Mouse (Mus musculus): ENCODE measurements at regions not wholly inside any gene's neighbourhood (a gene's known extent, or its start where the extent isn't known, plus 50 kb on each side); places are given as distances from the start of the nearest gene placed in this dataset.

DNA sequence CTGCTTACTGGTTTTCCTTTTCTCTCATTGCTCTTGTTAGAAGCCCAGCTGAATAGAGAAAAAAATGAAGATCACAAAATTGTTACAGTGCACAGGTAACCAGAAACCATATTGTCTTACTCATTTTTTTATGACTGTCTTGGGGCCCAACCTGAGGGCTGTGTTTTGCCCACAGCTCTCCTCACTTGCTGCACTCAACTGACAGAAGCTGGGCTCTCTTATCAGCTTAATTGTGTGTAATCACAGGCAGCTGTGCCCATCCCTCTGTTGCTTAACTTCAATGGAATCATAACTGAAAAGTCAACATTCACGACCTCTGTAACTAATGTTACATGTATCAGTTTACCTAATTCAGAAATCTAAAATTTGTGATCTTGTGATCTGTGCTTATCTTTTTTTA lies 95.1 kb upstream of the Ankrd50 start:
- DNase-seq (ENCODE audit: low spot score): no peak

DNA sequence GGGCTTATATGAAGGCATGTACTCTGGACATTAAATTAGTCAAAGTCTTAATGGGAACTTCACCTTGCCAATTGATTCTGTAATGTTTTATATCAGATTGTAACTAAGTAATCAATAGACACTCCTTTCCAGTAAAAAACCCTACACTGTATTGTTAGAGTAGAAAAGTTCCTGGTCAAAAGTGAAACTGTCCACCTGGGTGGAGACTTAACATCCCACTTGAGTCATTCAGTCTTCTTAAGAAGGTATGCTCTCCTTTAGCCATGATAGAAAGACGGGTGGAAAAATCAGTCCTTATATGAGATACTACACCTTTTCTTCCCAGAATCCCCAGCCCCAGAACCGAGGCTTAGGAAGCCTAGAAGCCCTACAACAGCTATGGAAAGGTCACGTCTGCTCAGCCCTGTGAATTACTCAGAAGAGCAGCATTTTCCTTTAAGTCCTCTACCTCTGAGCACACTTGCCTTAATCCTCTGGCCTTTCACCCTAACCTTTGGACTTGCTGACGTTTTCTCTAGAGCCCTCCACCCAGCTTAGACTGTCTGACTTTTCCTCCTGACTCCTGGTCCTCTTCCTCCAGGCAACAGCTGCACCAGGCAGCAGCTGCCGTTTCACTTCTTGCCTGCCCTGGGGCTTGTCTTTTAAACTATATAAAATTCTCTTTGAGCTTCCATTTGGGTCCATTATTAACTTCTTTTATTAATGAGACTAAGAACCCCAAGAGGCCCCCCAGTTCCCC lies 93.4 kb upstream of the Ankrd50 start:
- no peak for DNase-seq (ENCODE audit: low spot score)

GRCm38 (mm10) chr3:38573594-38573993 lies 89.0 kb upstream of the Ankrd50 start:
- no peak for DNase-seq (ENCODE audit: low spot score)

- no peak for DNase-seq (ENCODE audit: low spot score)
Observed at GRCm38 (mm10) chr3:38572159-38572558, 87.5 kb upstream of the Ankrd50 start.

- DNase-seq (ENCODE audit: low spot score): no peak
Observed at GRCm38 (mm10) chr3:38571224-38571623, 86.6 kb upstream of the Ankrd50 start.

- DNase-seq (ENCODE audit: low spot score): no peak
Observed at GRCm38 (mm10) chr3:38569001-38569400, 84.4 kb upstream of the Ankrd50 start.

DNA sequence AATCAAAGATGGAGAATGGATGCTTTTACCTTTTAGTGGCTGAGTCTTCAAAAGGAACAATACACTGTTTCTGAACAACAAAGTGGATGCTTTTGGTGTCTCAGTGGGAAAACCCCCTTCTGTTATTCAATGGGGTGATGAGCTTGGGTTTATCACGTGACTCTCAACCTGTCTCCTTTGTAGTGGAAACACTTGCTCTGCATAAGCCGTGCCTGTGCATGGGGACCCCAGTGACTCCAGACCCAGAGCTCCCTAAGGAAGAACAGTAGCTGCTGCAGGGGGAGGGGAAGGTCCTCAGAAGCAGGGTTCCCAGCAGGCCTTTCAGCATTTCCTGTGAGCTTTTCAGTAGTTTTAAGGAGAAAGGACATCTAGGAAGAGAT lies 83.9 kb upstream of the Ankrd50 start:
- DNase-seq (ENCODE audit: low spot score): no peak

DNA sequence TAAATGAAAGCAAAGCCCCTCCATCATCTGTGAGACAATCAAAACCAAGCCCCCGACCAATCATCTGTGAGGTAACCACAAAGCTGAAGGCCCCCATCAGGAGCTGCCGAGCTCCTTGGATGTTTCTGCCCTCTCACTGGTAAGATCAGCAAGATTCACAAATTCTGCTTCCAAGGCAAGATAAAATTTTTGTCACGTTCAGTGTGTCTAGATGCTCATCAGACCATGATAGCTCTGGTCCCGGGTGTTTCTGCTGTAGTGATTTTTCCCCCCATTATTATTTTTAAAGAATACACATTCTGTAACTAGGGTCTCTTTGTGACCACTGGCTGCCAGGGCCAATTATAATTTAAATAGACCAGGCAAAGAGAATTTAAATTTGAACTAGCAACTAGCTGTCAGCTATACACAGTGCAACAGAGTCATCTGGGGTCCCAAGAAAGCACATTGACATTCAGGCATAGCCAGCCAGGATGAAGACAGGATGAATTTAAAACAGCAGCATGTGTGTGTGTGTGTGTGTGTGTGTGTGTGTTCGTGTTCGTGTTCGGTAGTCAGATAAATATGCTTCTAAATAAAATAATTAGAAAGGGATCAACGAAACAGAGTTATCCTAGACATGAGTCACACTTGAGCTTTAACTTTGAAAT lies 83.4 kb upstream of the Ankrd50 start:
- no peak for DNase-seq (ENCODE audit: low spot score)

DNA sequence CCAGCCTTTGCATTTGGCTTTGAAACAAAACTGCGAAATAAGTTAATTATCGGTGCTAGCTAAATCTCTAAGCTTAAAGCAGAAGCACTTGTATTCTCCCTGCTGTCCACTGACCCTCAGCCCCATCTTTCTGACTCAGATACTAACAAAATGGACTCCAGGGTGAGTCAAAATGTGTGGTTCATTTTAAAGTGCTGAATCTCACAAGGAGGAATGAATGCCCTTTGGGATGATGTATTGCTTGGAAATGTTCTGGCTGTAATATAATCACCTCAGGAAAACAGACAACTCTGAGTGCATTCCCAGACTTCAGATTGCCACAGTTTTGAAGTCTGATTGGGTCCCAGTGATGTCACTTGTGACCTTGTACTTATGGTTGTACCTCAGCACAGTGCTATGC lies 81.9 kb upstream of the Ankrd50 start:
- no peak for DNase-seq (ENCODE audit: low spot score)

GRCm38 (mm10) chr3:38564844-38565243 lies 80.2 kb upstream of the Ankrd50 start:
- no peak for DNase-seq (ENCODE audit: low spot score)

DNA sequence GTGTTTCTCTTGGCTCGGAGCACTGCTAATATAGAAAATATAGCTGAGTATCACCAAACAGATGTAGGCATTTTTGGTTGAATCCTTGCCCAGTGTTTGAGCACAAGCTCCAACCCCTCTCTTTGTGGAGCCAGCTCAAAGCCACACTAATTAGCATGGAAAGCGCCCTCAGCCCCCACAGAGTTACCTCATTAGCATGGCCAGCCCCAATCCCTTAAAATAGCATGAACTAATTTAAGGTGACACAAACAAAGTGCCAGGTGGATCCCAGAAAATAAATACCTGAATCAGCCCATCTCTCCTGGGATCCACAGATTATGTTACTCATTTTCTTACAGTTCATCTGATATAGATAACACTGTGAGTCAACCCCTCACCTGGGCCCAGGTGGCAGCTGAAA lies 79.7 kb upstream of the Ankrd50 start:
- DNase-seq (ENCODE audit: low spot score): no peak

GRCm38 (mm10) chr3:38561186-38561585 lies 76.5 kb upstream of the Ankrd50 start:
- DNase-seq (ENCODE audit: low spot score): no peak

DNA sequence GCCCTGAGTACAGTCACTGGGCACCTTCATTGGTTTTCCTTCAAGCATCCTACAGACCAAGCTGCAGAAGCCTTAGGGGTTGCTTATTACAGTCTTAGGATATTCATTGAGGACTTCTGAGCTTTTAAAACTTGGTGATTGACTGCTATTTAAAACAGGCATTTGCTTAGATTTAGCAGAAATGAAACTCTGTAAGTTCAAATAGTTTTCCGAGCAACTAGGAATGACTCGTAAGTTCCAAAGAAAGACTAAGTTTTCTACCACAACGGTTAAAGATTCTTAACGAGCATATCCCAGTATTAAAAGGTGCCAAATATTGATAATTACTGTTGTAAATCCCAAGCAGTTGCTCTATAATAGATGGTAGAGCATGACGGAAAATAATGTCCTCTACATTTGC lies 71.3 kb upstream of the Ankrd50 start:
- no peak for DNase-seq (ENCODE audit: low spot score)

GRCm38 (mm10) chr3:38553470-38554043 lies 68.9 kb upstream of the Ankrd50 start:
- DNase-seq (ENCODE audit: low spot score): no peak

GRCm38 (mm10) chr3:38547032-38547431 lies 62.4 kb upstream of the Ankrd50 start:
- no peak for DNase-seq (ENCODE audit: low spot score)

DNA sequence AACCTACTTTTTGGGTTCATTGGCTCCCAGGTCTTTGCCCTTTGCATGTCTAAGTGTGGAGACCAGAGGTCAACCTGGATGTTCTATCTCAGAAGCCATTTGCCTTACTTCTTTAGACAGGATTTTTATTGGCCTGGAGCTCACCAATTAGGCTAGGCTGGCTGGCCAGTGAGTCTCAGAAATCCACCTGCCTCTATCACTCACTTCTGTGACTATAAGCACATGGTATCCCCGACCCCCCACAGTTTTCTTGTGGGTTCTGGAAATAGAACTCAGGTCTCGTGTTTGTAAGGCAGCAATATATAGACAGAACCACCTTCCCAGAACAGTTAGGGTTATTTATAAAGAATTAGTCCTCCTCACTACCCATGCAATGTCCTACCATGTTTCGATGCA lies 60.9 kb upstream of the Ankrd50 start:
- DNase-seq (ENCODE audit: low spot score): no peak

- DNase-seq (ENCODE audit: low spot score): no peak
Observed at GRCm38 (mm10) chr3:38544718-38545500, 60.3 kb upstream of the Ankrd50 start.

- DNase-seq (ENCODE audit: low spot score): no peak
Observed at GRCm38 (mm10) chr3:38543816-38544215, 59.2 kb upstream of the Ankrd50 start.

DNA sequence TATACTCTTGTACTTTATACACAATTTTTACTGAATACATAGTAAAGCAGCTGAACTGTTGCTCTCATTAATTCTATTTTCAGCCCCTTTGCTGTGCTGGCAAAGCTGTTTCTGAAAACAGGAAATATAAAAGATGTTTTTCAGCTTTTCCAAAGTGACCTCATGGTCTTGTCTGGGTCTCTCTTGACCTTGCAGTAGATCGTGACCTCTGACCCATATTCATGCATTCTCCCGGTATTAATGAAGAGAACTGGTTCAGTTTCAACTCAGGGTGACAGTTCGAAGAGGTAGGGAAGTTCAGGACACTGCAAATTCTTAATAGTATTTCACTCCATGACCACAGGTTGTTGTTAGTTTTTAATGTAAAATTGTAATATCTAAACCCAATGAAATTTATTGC lies 56.7 kb upstream of the Ankrd50 start:
- DNase-seq (ENCODE audit: low spot score): no peak

- DNase-seq (ENCODE audit: low spot score): no peak
Observed at GRCm38 (mm10) chr3:38538309-38538708, 53.7 kb upstream of the Ankrd50 start.

GRCm38 (mm10) chr3:38537770-38538169 lies 53.1 kb upstream of the Ankrd50 start:
- no peak for DNase-seq (ENCODE audit: low spot score)

Data from gastrocnemius, adult 18-20 months (tissue).